9 mouse cellular contexts compared by ENCODE assay signal in genomic region chrX:111463565-111464093, GRCm38 (mm10).
DNase-seq lines count a peak whose midpoint lies in the region; ATAC-seq and TF ChIP-seq lines count a peak whose summit lies in the region.
"Had no signal": no experiment of that assay in that cellular context is flagged by ENCODE, and none has a peak within 500 bp of the region (broad histone marks: within the 10 kb centered on the region; RNA-seq: fewer than 3 reads in every experiment).

No protein-coding gene starts in this region.

- TF ChIP-seq EP300 in heart, postnatal 0 days (IDR thresholded peaks at IDR 0.05; ENCODE audit: low read depth): no peak

- no peaks in the 10 kb centered on the region for H3K36me3 ChIP-seq in heart, embryonic 15.5 days
- H3K36me3 ChIP-seq in heart, postnatal 0 days (replicated peaks; ENCODE audit: control insufficient read depth, insufficient read depth, low read length): no peaks in the 10 kb centered on the region
- H3K36me3 ChIP-seq in liver, embryonic 16.5 days (ENCODE audit: control insufficient read depth, insufficient read depth): no peaks in the 10 kb centered on the region
- H3K36me3 ChIP-seq: G1E had no signal

- H3K27me3 ChIP-seq in heart, embryonic 15.5 days: no peaks in the 10 kb centered on the region
- H3K27me3 ChIP-seq in heart, postnatal 0 days (ENCODE audit: control insufficient read depth, insufficient read depth, low read length): no peaks in the 10 kb centered on the region
- no peaks in the 10 kb centered on the region for H3K27me3 ChIP-seq in liver, embryonic 16.5 days (ENCODE audit: control insufficient read depth, insufficient read depth, low read depth, low read length)

- peak overlapping the region; percentile 64 for H3K4me3 ChIP-seq in heart, embryonic 15.5 days
- peak overlapping the region; percentile 35 for H3K4me3 ChIP-seq in brown adipose tissue, adult 24 weeks (ENCODE audit: insufficient read depth, low read depth, low read length)
- H3K4me3 ChIP-seq in heart, postnatal 0 days (ENCODE audit: low read depth, low read length): peak overlapping the region; percentile 59
- peak overlapping the region; percentile 62 for H3K4me3 ChIP-seq in liver, embryonic 16.5 days (ENCODE audit: low read depth, low read length)

- H3K9me3 ChIP-seq in heart, embryonic 15.5 days (replicated peaks): no peaks in the 10 kb centered on the region
- H3K9me3 ChIP-seq in heart, postnatal 0 days (replicated peaks; ENCODE audit: control insufficient read depth, low read length): no peaks in the 10 kb centered on the region
- H3K9me3 ChIP-seq in liver, embryonic 16.5 days (replicated peaks; ENCODE audit: control insufficient read depth, low read length): no peaks in the 10 kb centered on the region
- H3K9me3 ChIP-seq: G1E had no signal

- DNase-seq in heart, adult 8-10 months (ENCODE audit: low spot score): no peak
- DNase-seq in heart, postnatal 0 days (ENCODE audit: low spot score): peak; percentile 6
- DNase-seq in layer of hippocampus, adult 18-20 months (ENCODE audit: low spot score in 2 of 2): no peak
- DNase-seq in ovary, adult 18-20 months (ENCODE audit: low spot score): no peak

- ATAC-seq in heart, embryonic 15.5 days (replicated peaks; ENCODE audit: insufficient number of reproducible peaks, insufficient read depth, low FRiP score, low read depth): no peak
- ATAC-seq in heart, postnatal 0 days (ENCODE audit: insufficient read depth, low read depth): no peak
- no peak for ATAC-seq in liver, embryonic 16.5 days (ENCODE audit: low read depth)
- ATAC-seq in megakaryocyte progenitor cell, adult 5-6 weeks (replicated peaks; ENCODE audit: poor library complexity): no peak

- no peaks in the 10 kb centered on the region for H3K4me1 ChIP-seq in heart, embryonic 15.5 days (replicated peaks)
- H3K4me1 ChIP-seq in brown adipose tissue, adult 24 weeks (ENCODE audit: control insufficient read depth, insufficient read depth, insufficient read length, low read length): no peaks in the 10 kb centered on the region
- no peaks in the 10 kb centered on the region for H3K4me1 ChIP-seq in heart, postnatal 0 days (ENCODE audit: control insufficient read depth, insufficient read depth)
- no peaks in the 10 kb centered on the region for H3K4me1 ChIP-seq in liver, embryonic 16.5 days (ENCODE audit: control insufficient read depth, low read depth, low read length)

- TF ChIP-seq CTCF in heart, postnatal 0 days (IDR thresholded peaks at IDR 0.05; ENCODE audit: low read depth): no peak

- peak overlapping the region; percentile 54; the same call in 1 of the 2 replicates for H3K9ac ChIP-seq in heart, embryonic 15.5 days
- no peak overlapping the region for H3K9ac ChIP-seq in heart, postnatal 0 days (replicated peaks; ENCODE audit: low read depth, low read length)
- no peak overlapping the region for H3K9ac ChIP-seq in liver, embryonic 16.5 days (ENCODE audit: low read depth, low read length)

- WGBS in heart, embryonic 15.5 days: 21% methylated on average over 12 of the region's 12 CpGs
- 22% methylated on average over 12 of the region's 12 CpGs for WGBS in heart, postnatal 0 days
- 21% methylated on average over 12 of the region's 12 CpGs for WGBS in liver, embryonic 16.5 days (ENCODE audit: insufficient replicate concordance)

- H3K4me2 ChIP-seq in heart, embryonic 15.5 days: peak overlapping the region; percentile 82
- H3K4me2 ChIP-seq in heart, postnatal 0 days (ENCODE audit: low read depth, low read length): peak overlapping the region; percentile 84
- H3K4me2 ChIP-seq in liver, embryonic 16.5 days (ENCODE audit: low read depth, low read length): peak overlapping the region; percentile 72

- H3K27ac ChIP-seq in heart, embryonic 15.5 days: no peak overlapping the region
- no peak overlapping the region for H3K27ac ChIP-seq in brown adipose tissue, adult 24 weeks (replicated peaks; ENCODE audit: low read depth, low read length)
- no peak overlapping the region for H3K27ac ChIP-seq in heart, postnatal 0 days (ENCODE audit: low read depth)
- H3K27ac ChIP-seq in liver, embryonic 16.5 days (ENCODE audit: low read length): no peak overlapping the region
